Mouse (Mus musculus) adrenal gland, postnatal 36 days (tissue): ENCODE measurements around the gene Pik3c2b. TPM values are rescaled to one million over a fixed set of nuclear protein-coding genes. Genes with fewer than 3 reads are reported as not detected.

Source experiments
- DNase-seq, 2 experiments: peaks; one replicate each; pipeline ENCODE4 v3.0.0; 2021; ENCODE audit warnings: mixed read lengths in 1 of 2
- total RNA-seq, 2 experiments: library from RNA; stranded (reverse); gene quantifications; 2 replicates each; pipeline ENCODE4 v1.2.3; 2021

The Pik3c2b gene
- total RNA-seq, 2 experiments from 2014 or later: 5.4 to 6.3 TPM

GRCm38 (mm10) chr1:133100980-133101798 is 55.7 kb downstream of the Pik3c2b start:
- peak; percentile 79 to 86 for DNase-seq

GRCm38 (mm10) chr1:133102108-133102507 is 56.6 kb downstream of the Pik3c2b start:
- DNase-seq: no peak

- DNase-seq: no peak
Measured at GRCm38 (mm10) chr1:133103315-133103714, 57.8 kb downstream of the Pik3c2b start.

- DNase-seq: no peak
Measured at GRCm38 (mm10) chr1:133103871-133104270, 58.4 kb downstream of the Pik3c2b start.

- DNase-seq: no peak
Measured at GRCm38 (mm10) chr1:133116108-133116507, 70.6 kb downstream of the Pik3c2b start.

- DNase-seq: no peak
Measured at GRCm38 (mm10) chr1:133118127-133118526, 72.7 kb downstream of the Pik3c2b start.

- no peak for DNase-seq
Measured at GRCm38 (mm10) chr1:133118844-133119243, 73.4 kb downstream of the Pik3c2b start.

GRCm38 (mm10) chr1:133119931-133120712 is 74.7 kb downstream of the Pik3c2b start:
- DNase-seq: peak in 1 of 2 experiments; percentile 45

- DNase-seq: no peak
Measured at GRCm38 (mm10) chr1:133121246-133121645, 75.8 kb downstream of the Pik3c2b start.

GRCm38 (mm10) chr1:133124137-133124536 is 78.7 kb downstream of the Pik3c2b start:
- no peak for DNase-seq

GRCm38 (mm10) chr1:133125640-133126364 is 80.3 kb downstream of the Pik3c2b start:
- no peak for DNase-seq

GRCm38 (mm10) chr1:133126365-133126740 is 80.9 kb downstream of the Pik3c2b start:
- no peak for DNase-seq

- DNase-seq: peak; percentile 38 to 55
Measured at GRCm38 (mm10) chr1:133127328-133127727, 81.9 kb downstream of the Pik3c2b start.

- DNase-seq: peak in 1 of 2 experiments; percentile 45
Measured at GRCm38 (mm10) chr1:133129471-133130221, 84.2 kb downstream of the Pik3c2b start.

GRCm38 (mm10) chr1:133130638-133131560 is 85.4 kb downstream of the Pik3c2b start, which contains the start of gene Ppp1r15b:
Gene Ppp1r15b, plus strand, starts transcription at chr1:133131143.
- DNase-seq: peak; percentile 99 to 100

- no peak for DNase-seq
Measured at GRCm38 (mm10) chr1:133131561-133131905, 86.1 kb downstream of the Pik3c2b start.

GRCm38 (mm10) chr1:133131936-133132335 is 86.5 kb downstream of the Pik3c2b start:
- peak; percentile 32 to 37 for DNase-seq

- DNase-seq: peak; percentile 17 to 24
Measured at GRCm38 (mm10) chr1:133132388-133133326, 87.2 kb downstream of the Pik3c2b start.

- DNase-seq: no peak
Measured at GRCm38 (mm10) chr1:133133425-133133824, 88.0 kb downstream of the Pik3c2b start.
